Mouse (Mus musculus): Measurements from ENCODE around the gene Gtdc1.

DNA sequence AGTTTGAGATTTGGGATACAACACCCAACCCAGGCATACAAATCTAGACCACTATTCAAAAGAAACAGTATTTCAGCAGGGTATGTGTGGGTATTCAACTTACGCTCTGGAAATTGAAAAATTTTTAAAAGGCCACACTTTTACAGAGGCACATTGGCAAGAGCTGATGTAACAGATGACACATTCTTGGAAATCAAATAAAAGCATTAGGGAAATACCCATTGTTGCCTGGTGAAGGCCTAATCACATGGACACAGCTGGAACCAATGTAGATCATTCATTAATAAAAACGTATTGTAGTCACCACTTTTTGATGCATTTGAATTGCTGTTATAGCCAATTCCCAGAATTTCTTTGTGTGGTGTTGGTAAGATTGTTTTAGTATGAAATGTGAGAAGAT is 73.0 kb downstream of the Gtdc1 start:
- TF ChIP-seq CTCF (IDR thresholded peaks at IDR 0.05; ENCODE audit: insufficient read depth, low read depth, low read length) (no peak), POLR2A (IDR thresholded peaks at IDR 0.05; ENCODE audit: insufficient read depth, low read depth, low read length) (no peak)
